Mouse (Mus musculus): Measurements from ENCODE around the gene Sec13.
A peak's percentile ranks its signal among the peaks of the same experiment; 100 is the strongest.

Gene Sec13

DNA sequence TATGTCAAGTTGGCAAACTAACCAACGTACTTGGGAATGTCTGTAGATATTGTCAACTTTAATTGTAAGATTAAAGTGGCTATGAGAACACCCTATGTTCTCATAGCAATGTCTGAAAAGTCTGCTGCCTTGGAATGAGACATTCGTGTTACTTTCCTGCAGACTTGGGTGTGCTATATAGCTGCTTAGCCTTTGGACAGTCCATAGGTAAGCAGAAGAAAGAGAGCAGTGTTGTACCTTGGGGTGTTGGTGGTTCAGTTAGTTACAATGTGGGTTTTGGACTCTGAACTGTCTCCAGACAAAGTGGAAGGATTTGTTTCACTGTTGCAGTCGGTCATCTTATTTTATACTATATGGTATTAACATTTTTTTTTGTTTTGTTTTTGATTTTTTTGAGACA, 27.8 kb downstream of the Sec13 start:
- DNase-seq (ENCODE audit: low spot score in 2 of 2), result no peak

DNA sequence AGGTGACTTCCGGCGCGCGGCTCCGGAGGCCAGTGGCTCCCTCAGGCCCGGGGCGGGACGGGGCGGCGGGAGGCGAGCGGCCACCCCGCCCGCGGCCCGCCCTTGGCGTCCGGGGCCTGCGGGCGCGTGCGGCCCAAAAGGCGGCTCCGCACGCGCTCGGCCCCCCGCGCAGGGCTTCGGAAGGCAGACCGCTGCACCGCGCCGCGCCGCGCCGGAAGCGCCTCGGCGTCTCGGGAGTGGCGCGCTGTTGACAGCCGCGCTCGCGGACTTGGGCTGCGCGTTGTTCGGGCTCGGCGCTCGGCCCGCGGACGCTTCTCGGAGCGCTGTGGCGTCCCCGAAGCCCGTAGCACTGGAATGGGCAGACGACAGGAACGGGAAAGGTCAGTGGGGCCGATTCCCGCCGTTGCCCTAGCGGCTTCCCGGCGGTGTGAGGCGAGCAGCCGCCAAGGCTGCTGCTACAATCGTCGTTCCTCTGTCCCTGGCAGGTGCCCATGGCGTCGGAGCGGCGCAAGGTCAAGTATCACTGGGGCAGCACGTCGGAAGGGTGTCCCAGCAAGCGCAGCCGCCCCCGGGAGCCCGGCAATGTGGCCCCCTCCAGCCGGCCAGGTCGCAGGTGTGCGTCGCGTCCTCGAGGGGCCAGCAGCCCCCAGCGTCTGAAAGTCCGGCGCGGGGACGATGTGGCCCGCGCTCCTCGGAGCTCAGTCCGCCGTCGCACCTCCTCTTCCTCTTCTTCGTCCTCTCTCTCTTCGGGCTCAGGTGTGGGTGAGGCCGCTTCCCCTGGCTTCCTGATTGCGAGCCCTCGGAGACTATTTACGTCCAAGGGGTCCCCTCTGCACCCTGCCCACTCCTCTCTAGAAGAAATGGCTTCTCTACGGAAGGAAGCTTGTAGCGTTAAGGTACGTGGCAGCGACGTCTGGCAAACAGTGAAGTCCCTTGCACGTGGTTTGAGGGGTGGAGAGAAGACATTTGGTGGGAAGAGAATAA, 43.0 kb downstream of the Sec13 start:
- DNase-seq (ENCODE audit: low spot score in 2 of 2), result peak in 1 of 2 experiments; percentile 20

DNA sequence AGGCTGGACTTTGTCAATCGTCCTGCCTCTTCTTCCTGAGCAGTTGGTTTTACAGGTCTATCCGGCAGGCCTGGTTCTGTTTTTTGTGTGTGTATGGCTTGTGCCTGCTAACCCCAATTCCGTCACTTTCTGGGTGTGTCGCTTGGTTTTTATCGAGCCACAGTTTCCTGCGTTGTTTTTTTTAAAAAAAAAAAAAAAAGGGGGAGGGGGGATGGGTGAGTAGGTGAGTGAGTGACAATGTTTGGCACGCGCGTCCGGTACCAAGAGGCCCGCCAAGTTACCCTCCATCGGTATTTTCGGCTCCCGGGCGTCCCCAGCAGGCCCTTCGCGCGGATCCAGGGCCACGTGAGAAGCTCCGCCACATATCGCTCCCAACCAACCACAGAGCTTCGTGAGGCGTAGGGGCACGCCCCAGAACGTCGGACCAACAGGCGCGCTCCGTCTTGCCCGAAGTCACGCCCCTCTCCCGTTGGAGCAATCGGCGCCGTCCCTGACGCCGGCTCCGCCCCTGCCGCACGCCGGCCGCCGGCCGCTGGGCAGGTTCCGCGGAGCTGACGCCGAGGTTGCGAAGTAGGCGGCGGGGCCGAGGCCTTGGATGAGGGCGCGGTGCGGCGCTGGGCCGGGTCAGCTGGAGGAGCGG, 43.8 kb downstream of the Sec13 start, which contains the start of gene Tatdn2:
TSS of gene Tatdn2 (plus strand) at position 469 of the 640 bp plus-strand sequence.
- DNase-seq (ENCODE audit: low spot score in 2 of 2), result peak; percentile 98 to 99

DNA sequence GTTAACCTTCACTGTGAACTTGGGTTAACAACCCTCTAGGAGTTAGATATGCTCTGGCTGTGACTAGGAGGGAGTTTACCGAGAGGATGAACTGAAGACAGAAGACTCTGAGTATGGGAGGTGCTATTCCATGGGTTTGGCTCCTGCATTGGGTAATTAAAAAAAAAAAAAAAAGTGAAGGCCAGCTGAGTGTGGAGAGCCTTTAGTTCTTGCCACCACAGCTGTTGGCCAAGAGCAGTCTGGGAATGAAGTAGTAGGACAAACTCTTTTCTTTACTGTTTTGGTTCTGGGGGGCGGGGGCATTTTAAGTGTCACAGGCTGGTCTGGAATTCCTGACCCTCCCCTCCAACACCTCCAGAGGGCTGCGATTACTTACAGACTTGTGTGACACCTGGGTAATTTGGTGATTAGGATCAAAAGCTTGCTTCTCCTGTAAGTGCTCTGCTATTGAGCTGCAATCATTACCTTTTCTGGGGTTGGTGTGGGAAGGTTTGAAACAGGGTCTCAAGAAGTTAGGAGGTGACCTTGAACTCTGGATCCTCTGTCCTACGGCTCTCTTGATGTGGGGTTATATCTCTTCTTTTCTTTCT, 44.7 kb downstream of the Sec13 start:
- peak in 1 of 2 experiments; percentile 26 for DNase-seq (ENCODE audit: low spot score in 2 of 2)

DNA sequence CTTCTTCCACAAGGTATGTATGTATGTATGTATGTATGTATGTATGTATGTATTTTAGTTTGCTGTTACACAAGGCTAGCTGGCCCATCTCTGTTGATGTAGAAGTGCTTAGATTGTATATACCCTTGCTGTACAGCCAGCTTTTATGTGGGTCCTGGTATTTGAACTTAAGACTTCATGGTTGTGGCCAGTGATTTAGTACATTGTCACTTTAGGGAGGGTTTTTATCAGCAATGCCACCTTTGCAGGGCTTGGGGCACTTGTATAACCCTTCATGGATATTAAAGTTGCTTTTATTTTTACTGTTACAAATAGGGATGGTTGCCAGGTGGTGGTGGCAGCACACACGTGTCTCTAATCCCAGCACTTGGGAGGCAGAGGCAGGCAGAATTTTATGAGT, 45.3 kb downstream of the Sec13 start:
- no peak for DNase-seq (ENCODE audit: low spot score in 2 of 2)

DNA sequence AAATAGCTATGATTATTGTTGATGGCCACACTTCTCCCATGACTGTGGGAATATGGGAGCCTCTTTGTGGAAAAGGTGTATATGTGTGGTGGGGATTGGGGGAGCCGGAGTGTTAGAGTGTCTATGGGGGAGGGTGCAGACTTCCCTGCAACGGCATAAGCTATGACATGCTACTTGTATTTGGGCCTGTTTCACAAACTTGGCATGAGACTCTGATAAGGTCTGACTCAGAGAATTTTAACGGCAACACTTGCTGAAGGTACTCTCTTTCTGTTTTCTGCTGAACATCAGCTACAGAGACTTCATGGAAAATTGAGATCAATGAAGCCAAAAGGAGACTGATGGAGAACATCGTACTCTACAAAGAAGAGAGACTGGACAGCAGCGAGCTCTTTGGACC, 47.2 kb downstream of the Sec13 start:
- no peak for DNase-seq (ENCODE audit: low spot score in 2 of 2)

DNA sequence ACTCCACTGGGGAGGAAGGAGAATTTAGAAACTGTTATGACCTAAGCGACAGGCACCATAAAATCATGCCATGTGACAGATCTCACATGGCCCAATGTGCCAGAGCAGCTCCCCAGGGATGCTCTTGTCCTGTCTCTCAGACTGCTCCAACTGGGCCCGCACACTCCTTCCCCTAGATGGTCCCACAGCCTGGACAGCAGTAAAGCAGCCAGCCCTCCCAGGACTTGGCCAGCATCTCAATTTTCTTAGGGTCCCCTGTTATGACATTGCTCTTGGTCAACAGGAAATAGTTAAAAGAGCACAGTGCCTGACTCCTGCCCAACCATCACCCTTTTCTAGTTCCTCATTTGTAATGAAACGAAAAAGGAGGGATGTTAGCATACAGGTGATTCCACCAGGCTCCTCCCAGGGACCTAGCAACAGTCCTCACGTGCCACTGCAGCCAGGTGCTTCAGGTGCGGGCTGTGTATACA, 47.8 kb downstream of the Sec13 start:
- DNase-seq (ENCODE audit: low spot score in 2 of 2), result peak in 1 of 2 experiments; percentile 75

DNA sequence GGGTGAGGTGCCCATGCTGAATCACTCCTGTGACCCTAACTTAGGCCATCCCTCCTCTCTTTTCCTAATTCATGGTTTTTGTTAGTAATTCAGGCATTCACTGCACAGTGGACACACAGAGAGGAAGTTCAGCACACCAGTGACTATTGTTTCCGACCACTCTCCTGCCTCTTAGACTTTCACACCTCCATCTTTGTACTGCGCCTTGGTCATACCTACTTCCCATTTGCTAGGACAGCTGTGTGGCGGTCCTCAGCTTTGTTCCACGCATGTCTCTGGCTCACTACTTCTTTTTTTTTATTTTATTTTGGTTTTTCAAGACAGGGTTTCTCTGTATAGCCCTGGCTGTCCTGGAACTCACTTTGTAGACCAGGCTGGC, 49.5 kb downstream of the Sec13 start:
- DNase-seq (ENCODE audit: low spot score in 2 of 2), result peak in 1 of 2 experiments; percentile 39

DNA sequence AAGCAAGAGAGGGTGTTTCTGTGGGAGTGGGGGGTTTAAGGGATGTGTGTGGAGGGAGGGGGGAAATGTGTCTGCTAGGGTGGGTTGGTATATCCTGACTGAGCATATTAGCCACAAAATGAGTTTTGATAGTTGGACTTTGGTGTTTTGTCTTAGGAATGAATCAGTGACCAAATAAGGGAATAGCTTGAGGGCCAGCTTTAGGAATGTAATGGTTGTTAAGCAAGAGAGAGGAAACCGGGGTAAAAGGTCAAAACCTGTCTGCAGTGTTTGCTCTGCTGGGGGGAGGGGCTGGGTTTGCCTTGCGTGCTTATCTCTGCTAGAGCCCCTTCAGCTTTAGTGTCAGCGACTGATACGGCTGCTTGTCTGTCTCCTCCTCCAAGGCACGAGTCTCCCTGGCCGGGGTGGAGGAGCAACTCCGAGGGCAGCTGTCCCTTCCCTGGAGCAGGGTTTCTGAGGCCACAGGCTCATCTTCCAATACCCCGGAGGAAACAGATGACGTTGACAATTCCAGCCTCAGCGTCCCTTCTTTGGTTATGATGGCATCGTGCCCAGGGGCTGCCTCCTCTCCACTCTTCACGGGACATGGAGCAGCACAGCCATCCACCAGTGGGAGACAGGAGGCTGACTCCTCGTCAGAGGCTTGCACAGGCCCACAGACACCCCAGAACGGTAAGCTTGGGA, 50.0 kb downstream of the Sec13 start:
- no peak for DNase-seq (ENCODE audit: low spot score in 2 of 2)

DNA sequence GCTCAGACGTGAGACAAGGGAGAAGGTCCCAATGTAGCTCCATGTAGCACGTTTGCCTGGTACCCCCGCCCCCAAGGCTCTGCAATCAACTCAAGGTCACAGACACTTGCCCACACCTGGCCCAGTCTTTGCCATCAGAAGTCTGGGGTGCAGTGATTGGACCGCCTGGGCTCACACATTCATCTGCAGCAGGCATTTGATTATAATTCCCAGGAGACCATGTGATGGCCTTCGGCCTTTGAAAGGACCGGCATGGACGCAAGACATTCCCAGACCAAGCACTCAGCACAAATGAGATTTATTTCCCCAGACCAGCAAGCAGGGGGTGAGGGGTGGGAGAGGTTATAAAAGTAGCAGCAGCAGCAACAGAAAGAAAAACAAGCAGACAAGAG, 50.5 kb downstream of the Sec13 start:
- no peak for DNase-seq (ENCODE audit: low spot score in 2 of 2)

DNA sequence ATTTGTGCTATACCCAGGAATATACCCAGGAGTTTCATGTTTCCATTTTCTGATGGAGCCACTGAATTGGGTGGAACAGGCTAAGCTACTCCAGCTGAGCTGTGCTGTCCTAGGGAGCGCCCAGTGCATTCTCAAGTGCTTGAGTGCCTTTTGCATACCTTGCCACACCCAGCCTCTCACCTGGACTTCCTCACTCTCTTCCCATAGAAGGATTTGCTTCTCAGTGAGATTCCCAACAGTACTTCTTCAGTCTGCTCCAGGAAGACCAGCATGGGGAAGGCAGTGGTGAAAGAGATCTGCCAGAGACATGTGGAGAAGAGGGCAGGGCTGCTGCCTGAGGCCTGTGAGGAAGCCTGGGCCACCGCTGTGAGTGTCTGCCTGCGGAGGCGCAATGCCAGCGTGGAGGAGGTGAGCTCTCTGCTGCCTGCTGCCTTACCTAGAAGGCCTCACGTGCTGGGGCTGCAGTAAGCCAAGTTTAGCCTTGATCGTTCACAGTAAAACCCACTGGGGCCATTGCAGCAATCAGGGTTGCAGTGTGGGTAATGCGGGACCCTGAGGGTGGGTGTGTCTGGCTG, 53.9 kb downstream of the Sec13 start:
- DNase-seq (ENCODE audit: low spot score in 2 of 2), result no peak

DNA sequence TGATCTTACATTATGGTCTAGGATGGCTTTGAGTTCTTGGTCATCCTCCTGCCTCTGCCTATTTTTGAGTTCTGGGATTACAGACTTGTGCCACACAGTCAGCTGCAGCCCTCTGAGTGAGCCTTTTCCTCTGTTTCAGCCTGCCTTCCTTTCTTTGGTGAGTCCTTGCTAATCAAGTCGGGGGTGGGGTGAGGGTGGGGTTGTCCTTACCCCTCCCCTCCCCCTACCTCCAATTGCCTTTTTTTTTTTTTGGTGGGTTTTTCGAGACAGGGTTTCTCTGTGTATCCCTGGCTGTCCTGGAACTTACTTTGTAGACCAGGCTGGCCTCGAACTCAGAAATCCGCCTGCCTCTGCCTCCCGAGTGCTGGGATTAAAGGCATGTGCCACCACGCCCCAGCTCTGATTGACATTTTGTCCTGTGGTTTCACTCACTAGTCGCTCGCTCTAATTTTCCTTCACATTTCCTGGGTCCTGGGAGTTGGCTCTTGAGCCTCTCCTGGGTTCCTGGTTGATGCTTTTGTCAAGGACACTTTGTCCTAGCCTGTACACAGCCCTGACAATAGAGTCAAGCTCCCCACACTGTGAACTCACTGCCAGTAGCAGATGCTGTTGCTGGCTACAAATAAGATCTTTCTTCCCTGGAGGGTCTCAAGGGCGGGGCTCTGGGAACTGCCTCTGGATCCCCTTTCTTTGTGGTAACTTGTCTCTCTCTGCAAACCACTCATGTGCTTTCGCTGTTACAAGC, 57.3 kb downstream of the Sec13 start:
- DNase-seq (ENCODE audit: low spot score in 2 of 2), result no peak

DNA sequence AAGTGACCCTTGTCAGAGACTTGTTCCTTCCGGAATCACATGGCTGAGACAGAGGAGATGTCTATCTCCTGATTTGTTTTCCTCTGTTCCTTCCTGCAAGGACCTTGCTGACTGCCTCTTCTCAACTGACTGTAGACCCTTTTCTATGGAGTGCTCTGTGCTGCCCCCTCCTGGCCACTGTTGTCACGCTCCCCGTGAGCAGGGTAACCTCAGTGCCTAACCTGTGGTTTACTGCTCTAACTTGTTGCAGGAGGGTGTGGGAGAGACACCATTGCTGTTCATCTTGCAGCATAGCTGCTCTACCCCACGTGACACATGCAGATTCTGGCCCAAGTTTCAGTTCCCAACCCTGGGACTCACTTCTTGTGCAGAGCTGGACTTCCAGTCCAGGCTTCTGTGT, 59.3 kb downstream of the Sec13 start:
- peak; percentile 91 to 93 for DNase-seq (ENCODE audit: low spot score in 2 of 2)

DNA sequence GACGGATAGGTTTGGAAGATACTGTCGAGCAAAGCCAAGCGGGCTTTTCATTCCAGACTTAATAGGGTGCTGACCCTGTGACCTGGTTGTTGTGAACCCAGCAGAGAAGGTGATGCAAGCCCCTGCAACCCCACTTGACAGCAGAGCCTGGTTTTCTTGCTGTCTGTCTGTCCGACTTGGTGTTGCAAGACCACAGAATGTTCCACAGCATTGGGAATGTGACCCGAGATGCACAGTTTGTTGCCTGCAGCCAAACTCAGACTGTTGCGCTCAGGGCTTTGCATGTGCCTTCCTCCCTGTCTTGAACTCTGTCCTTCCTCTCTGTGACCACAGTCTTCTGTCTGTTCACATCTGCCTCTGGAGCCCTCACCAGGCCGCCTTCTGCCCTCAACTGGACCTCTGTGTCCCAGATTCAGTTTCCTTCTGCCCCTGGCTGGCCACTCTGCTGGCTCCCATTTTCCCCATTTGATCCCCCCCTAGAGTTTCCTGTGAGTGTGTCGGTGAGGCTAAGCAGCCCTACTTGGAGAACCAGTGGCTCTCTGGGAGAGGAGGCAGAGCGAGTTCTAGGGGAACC, 60.5 kb downstream of the Sec13 start:
- DNase-seq (ENCODE audit: low spot score in 2 of 2), result no peak

DNA sequence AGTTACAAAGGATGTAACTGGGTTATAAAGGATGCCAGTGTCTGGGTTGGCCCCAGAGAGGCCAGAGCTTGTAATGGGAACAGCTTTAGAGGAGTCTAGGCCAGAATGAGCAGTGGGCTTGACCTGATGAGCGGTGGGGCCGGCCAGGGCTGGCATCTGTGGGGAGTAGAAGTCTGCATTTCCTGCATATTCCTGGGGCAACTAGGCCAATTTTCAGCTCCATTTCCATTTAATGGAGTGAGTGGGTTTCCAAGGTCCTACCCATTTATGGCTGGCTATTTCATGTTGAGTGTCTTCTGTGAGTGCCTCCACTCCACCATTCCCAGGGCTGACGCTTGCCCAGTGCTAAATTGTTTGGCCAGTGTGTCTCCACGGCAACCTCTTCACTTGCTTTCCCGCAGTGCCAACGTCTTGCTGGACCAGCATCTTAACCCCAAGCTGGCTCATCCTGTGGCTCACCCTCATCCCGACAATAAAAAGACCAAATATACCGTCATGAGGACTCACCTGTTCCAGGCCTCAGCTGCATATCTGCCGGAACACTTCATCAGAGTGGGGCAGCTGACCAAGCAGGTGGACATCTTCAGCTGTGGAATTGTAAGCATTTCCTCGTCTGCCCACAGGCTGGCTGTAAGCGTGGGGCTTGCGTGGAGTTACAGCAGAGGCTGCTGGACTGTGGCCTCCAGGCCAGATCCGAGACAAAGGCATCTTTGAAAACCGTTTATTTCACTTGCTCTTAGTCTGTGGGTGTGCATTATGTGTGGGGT, 62.1 kb downstream of the Sec13 start:
- DNase-seq (ENCODE audit: low spot score in 2 of 2), result no peak

All from natural killer cell, adult 2 months (primary cell).